Mouse (Mus musculus) thymus, adult 18-20 months (tissue): Measurements from ENCODE around the gene Orc5.

Experiments
- DNase-seq, 2 experiments: peaks; one replicate each; pipeline ENCODE4 v3.0.0; 2022; ENCODE audit warnings: mixed read lengths in 2 of 2

The Orc5 gene

GRCm38 (mm10) chr5:22550033-22550551 lies at the start of gene Orc5:
TSS of gene Orc5 (minus strand) at chr5:22550429.
- DNase-seq, result peak; percentile 84 to 85

- DNase-seq, result no peak
These were observed 46.8 kb upstream of the Orc5 start for GRCm38 (mm10) chr5:22596981-22597380.

- DNase-seq, result no peak
These were observed 39.2 kb upstream of the Orc5 start for GRCm38 (mm10) chr5:22589370-22589966.

GRCm38 (mm10) chr5:22587492-22587891 lies 37.3 kb upstream of the Orc5 start:
- DNase-seq, result no peak

- DNase-seq, result no peak
These were observed 34.3 kb upstream of the Orc5 start for GRCm38 (mm10) chr5:22584556-22584955.

- no peak for DNase-seq
These were observed 27.8 kb upstream of the Orc5 start for GRCm38 (mm10) chr5:22578011-22578410.

GRCm38 (mm10) chr5:22574751-22575150 lies 24.5 kb upstream of the Orc5 start:
- no peak for DNase-seq

GRCm38 (mm10) chr5:22574161-22574560 lies 23.9 kb upstream of the Orc5 start:
- DNase-seq, result no peak

GRCm38 (mm10) chr5:22573696-22574095 lies 23.5 kb upstream of the Orc5 start:
- no peak for DNase-seq

- DNase-seq, result no peak
These were observed 22.7 kb upstream of the Orc5 start for GRCm38 (mm10) chr5:22572881-22573280.

GRCm38 (mm10) chr5:22572456-22572855 lies 22.2 kb upstream of the Orc5 start:
- DNase-seq, result no peak

- no peak for DNase-seq
These were observed 15.5 kb upstream of the Orc5 start for GRCm38 (mm10) chr5:22565708-22566107.

- DNase-seq, result no peak
These were observed 9.6 kb upstream of the Orc5 start for GRCm38 (mm10) chr5:22559801-22560200.

GRCm38 (mm10) chr5:22557491-22558113 lies 7.4 kb upstream of the Orc5 start:
- no peak for DNase-seq

- no peak for DNase-seq
These were observed 6.5 kb upstream of the Orc5 start for GRCm38 (mm10) chr5:22556713-22557112.

GRCm38 (mm10) chr5:22552233-22552765 lies 2.1 kb upstream of the Orc5 start:
- no peak for DNase-seq

GRCm38 (mm10) chr5:22549366-22550032 lies 730 bp downstream of the Orc5 start:
- no peak for DNase-seq

- no peak for DNase-seq
These were observed 1.6 kb downstream of the Orc5 start for GRCm38 (mm10) chr5:22548556-22549161.

- DNase-seq, result no peak
These were observed 3.7 kb downstream of the Orc5 start for GRCm38 (mm10) chr5:22546536-22546935.

GRCm38 (mm10) chr5:22545305-22545704 lies 4.9 kb downstream of the Orc5 start:
- no peak for DNase-seq

- DNase-seq, result no peak
These were observed 7.6 kb downstream of the Orc5 start for GRCm38 (mm10) chr5:22542676-22543075.

- no peak for DNase-seq
These were observed 11.1 kb downstream of the Orc5 start for GRCm38 (mm10) chr5:22538996-22539600.

- DNase-seq, result no peak
These were observed 13.5 kb downstream of the Orc5 start for GRCm38 (mm10) chr5:22536695-22537094.
